Mouse (Mus musculus): Measurements from ENCODE around the gene Npvf.
"Not testable (repeated sequence)": the region's sequence is repeated elsewhere in the genome, so short reads cannot be mapped to it uniquely, and the experiment has no call there.

Npvf gene

DNA sequence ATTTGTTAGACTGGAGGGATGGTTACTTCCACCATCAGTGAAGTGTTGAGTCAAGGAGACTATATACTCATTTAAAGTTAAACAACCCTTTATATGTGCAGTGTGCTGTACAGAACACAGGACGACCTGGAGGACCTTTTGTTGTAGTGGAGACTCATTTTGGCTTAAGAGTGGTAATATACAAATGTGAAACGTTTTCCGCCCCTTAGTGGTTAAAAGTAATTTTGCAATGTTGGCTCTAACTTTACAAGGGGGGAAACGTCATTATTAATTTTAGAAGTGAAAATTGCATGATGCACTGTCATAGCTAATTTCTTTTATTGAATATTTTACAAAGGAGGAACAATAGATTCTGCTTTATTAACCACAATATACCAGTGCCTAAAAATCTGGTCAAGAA lies 13.9 kb downstream of the Npvf start:
- DNase-seq (ENCODE audit: inconsistent ontology term) = no peak

DNA sequence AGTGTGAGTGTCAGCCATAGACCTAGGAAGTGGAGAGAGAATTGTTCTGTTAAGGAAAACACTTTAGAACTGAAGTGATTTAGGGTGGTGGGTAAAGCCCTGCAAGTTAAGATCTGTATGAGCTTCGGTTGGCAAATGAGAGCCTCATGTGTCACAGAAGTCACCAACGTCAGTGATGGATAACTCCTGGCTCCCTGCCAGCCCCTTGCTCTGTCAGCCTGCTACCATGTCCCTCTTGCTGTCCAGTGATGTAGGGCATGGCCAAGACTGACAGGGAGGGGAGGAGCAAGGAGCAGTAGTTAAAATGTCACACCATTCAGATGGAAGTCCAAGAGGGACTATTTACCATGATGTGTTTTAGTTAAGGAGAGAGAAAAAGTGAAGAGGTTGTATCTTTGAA lies 14.6 kb downstream of the Npvf start:
- no peak for DNase-seq (ENCODE audit: inconsistent ontology term)

DNA sequence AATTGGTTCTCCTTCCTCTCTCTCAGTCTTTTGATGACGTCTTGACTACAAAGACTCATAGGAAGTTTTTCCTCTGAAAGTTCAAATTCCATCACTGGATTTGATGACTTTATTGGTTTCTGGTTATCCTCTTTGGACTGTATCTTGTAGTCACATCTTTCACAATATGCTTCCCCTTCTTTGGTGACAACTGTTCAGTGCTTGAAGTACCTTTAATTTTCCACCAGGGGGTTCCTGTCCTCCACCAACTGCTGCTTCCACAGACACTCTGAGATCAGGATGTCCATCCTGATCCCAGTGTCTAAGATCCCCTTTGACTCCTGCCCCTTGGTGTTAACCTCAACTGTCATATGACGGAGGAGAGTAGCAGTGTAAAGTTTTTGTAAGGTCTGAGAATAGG lies 28.1 kb downstream of the Npvf start:
- not testable (repeated sequence) for DNase-seq (ENCODE audit: inconsistent ontology term)

DNA sequence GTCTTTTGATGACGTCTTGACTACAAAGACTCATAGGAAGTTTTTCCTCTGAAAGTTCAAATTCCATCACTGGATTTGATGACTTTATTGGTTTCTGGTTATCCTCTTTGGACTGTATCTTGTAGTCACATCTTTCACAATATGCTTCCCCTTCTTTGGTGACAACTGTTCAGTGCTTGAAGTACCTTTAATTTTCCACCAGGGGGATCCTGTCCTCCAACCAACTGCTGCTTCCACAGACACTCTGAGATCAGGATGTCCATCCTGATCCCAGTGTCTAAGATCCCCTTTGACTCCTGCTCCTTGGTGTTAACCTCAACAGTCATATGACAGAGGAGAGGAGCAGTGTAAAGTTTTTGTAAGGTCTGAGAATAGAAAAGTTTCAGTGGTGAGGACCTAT lies 36.0 kb downstream of the Npvf start:
- not testable (repeated sequence) for DNase-seq (ENCODE audit: inconsistent ontology term)

DNA sequence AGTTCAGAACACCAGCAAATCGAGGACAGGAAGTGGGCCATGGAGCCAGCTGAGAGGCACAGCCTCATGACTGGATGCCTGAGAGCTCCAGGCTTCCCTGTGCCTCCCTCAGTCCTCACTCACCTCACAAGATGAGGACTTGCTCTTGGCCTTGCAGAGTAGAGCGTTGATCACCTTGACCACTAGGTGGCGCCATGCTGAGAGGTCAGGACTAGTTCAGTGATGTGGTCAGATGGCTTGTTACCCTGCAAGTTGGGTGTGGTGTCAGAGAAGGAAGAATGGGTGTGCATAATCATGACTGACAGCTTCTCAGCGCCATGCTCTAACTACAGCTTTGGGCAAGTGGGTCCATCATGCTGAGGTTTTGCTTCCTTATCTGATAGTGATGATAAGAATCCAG lies 52.6 kb downstream of the Npvf start:
- no peak for DNase-seq (ENCODE audit: inconsistent ontology term)
